Mouse (Mus musculus) heart, embryonic 11.5 days (tissue): Measurements from ENCODE around the gene Fdx1l. TPM values are rescaled to one million over a fixed set of nuclear protein-coding genes. Genes with fewer than 3 reads are reported as not detected.

Experiments
- ATAC-seq: fragments of 200-750 bp; cut with Nextera tagmentation; replicated peaks from 2 replicates; pipeline ENCODE4 v1.8.0; 2017; ENCODE audit warnings: moderate library complexity; ENCODE audit not compliant: insufficient number of reproducible peaks, low FRiP score, low TSS enrichment
- H3K27ac ChIP-seq: fragments of 300-500 bp; sonication (generic); 2 replicates; pipeline ENCODE4 v1.5.1; 2014; ENCODE audit warnings: mild to moderate bottlenecking, low read depth, low read length
- H3K27me3 ChIP-seq: fragments of 300-500 bp; sonication (generic); 2 replicates; pipeline ENCODE4 v1.6.1; 2014; ENCODE audit warnings: mild to moderate bottlenecking, low read length, mixed read lengths; ENCODE audit not compliant: control insufficient read depth, insufficient read depth
- H3K36me3 ChIP-seq: fragments of 300-500 bp; sonication (generic); 2 replicates; pipeline ENCODE4 v1.6.1; 2014; ENCODE audit warnings: mild to moderate bottlenecking, low read length, moderate library complexity, mixed read lengths; ENCODE audit not compliant: control insufficient read depth, insufficient read depth
- H3K4me1 ChIP-seq: fragments of 300-500 bp; sonication (generic); 2 replicates; pipeline ENCODE4 v1.6.1; 2014; ENCODE audit warnings: low read length; ENCODE audit not compliant: control insufficient read depth, insufficient read depth
- H3K4me2 ChIP-seq: fragments of 300-500 bp; sonication (generic); 2 replicates; pipeline ENCODE4 v1.6.1; 2014; ENCODE audit warnings: mild to moderate bottlenecking, moderate library complexity
- H3K4me3 ChIP-seq: fragments of 300-500 bp; sonication (generic); 2 replicates; pipeline ENCODE4 v1.5.1; 2014; ENCODE audit warnings: low read depth, low read length
- H3K9ac ChIP-seq: fragments of 300-500 bp; sonication (generic); 2 replicates; pipeline ENCODE4 v1.6.1; 2014; ENCODE audit warnings: mild to moderate bottlenecking, low read depth, low read length, moderate library complexity
- H3K9me3 ChIP-seq: fragments of 300-500 bp; sonication (generic); replicated peaks from 2 replicates; pipeline ENCODE4 v1.6.1; 2016; ENCODE audit warnings: low read length; ENCODE audit not compliant: control insufficient read depth
- WGBS: fragments of 180-500 bp; shearing (Covaris S2); extraction: QIAGEN DNeasy Blood & Tissue Kit; methylation state at CpG from one replicate; pipeline ENCODE4 v1.1.7; 2014; ENCODE audit not compliant: insufficient replicate concordance; 5-methylcytosine and 5-hydroxymethylcytosine counted together
- polyA plus RNA-seq: library from polyadenylated mRNA; unstranded; fragments of >200 nt; fragmentation: Nextera tagmentation; extraction: Ambion mirVana; gene quantifications from 2 replicates; pipeline ENCODE4 v1.2.1, GENCODE M21; 2014

Gene Fdx1l
- polyA plus RNA-seq, 1 experiment from 2014 or later, result 58.2 TPM

DNA sequence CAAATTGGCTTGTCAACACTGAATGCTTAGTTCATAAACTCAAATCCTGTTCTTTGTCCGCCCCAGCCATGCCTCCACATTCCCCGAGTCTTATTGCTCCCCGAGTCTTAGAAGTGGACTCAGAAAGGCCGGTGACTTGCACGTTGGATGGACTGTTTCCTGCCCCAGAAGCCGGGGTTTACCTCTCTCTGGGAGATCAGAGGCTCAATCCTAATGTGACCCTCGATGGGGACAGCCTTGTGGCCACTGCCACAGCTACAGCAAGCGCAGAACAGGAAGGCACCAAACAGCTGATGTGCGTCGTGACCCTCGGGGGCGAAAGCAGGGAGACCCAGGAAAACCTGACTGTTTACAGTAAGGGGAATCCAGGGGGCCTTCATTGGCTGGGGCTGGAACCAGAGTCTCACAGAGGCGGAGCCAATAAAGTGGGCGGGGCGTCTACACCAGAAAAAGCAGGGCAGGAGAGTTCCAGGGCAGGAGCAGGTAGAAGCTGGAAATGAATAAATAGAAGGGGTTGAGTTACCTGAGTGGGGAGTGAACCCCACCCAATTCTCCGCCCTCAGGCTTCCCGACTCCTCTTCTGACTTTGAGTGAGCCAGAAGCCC lies 38.8 kb downstream of the Fdx1l start:
- WGBS, result 4% methylated on average over 17 of the region's 17 CpGs
- Histone ChIP-seq H3K36me3 (no peaks in the 10 kb centered on the region), H3K9me3 (no peaks in the 10 kb centered on the region), H3K4me1 (peaks cover 48% of the 10 kb centered on the region), H3K27ac (no peak overlapping the region), H3K4me3 (no peak overlapping the region), H3K9ac (no peak overlapping the region), H3K27me3 (peaks cover 79% of the 10 kb centered on the region), H3K4me2 (0 out of 2 replicates have a peak overlapping the region, but pooled peaks have one; percentile 19)
- no peak for ATAC-seq

GRCm38 (mm10) chr9:21033136-21033535 lies 40.3 kb downstream of the Fdx1l start:
- H3K4me1 ChIP-seq, result peaks cover 52% of the 10 kb centered on the region
- H3K4me3 ChIP-seq, result peak overlapping the region; percentile 51
- H3K36me3 ChIP-seq, result no peaks in the 10 kb centered on the region
- peaks cover 79% of the 10 kb centered on the region for H3K27me3 ChIP-seq
- ATAC-seq, result peak; percentile 64
- no peaks in the 10 kb centered on the region for H3K9me3 ChIP-seq
- peak overlapping the region; percentile 67 for H3K9ac ChIP-seq
- no peak overlapping the region for H3K27ac ChIP-seq
- H3K4me2 ChIP-seq, result peak overlapping the region; percentile 94
- 1% methylated on average over 34 of the region's 34 CpGs for WGBS

GRCm38 (mm10) chr9:21032491-21032890 lies 40.9 kb downstream of the Fdx1l start:
- WGBS, result 6% methylated on average over 7 of the region's 7 CpGs

DNA sequence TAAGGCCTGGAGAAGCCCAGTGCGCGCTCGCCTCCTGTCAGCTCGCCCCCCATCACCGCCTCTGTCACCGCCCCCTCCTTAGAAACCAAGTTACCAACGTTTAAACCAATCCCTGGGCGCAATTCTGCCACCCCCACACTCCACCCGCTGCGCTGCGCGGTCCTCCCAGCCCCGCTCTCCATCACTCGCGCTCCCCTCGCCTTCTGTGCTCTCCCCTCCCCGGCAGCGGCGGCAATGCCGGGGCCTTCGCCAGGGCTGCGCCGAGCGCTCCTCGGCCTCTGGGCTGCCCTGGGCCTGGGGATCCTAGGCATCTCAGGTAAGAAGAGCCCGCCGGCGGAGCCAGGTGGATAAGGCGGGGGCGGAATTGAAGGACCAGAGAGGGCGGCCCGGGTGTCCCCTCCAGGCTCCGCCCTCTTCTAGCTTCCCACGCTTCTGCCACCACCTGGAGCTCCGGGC lies 41.5 kb downstream of the Fdx1l start, which contains the start of gene Icam5:
TSS of gene Icam5 (plus strand) at position 178 of the 456 bp plus-strand sequence.
- no peak for ATAC-seq
- no peaks in the 10 kb centered on the region for H3K9me3 ChIP-seq
- under 1% methylated on average over 35 of the region's 35 CpGs for WGBS
- peak within 1 kb of the TSS; percentile 67; the same call in 1 of the 2 replicates for H3K9ac ChIP-seq
- H3K27me3 ChIP-seq, result peaks cover 79% of the 10 kb centered on the region
- H3K4me3 ChIP-seq, result peak within 1 kb of the TSS; percentile 56
- H3K27ac ChIP-seq, result 0 out of 2 replicates have a peak within 1 kb of the TSS, but pooled peaks have one; percentile 22
- H3K4me2 ChIP-seq, result peak within 1 kb of the TSS; percentile 94
- no peaks in the 10 kb centered on the region for H3K36me3 ChIP-seq
- peaks cover 43% of the 10 kb centered on the region for H3K4me1 ChIP-seq

More at GRCm38 (mm10) chr9:21032491-21032890, 40.9 kb downstream of the Fdx1l start:
- Histone ChIP-seq H3K36me3 (no peaks in the 10 kb centered on the region), H3K4me2 (peak overlapping the region; percentile 94), H3K9me3 (no peaks in the 10 kb centered on the region), H3K9ac (no peak overlapping the region; the same call in 1 of the 2 replicates), H3K27ac (no peak overlapping the region), H3K27me3 (peaks cover 79% of the 10 kb centered on the region), H3K4me1 (peaks cover 48% of the 10 kb centered on the region), H3K4me3 (peak overlapping the region; percentile 56; the same call in 1 of the 2 replicates)
- no peak for ATAC-seq

DNA sequence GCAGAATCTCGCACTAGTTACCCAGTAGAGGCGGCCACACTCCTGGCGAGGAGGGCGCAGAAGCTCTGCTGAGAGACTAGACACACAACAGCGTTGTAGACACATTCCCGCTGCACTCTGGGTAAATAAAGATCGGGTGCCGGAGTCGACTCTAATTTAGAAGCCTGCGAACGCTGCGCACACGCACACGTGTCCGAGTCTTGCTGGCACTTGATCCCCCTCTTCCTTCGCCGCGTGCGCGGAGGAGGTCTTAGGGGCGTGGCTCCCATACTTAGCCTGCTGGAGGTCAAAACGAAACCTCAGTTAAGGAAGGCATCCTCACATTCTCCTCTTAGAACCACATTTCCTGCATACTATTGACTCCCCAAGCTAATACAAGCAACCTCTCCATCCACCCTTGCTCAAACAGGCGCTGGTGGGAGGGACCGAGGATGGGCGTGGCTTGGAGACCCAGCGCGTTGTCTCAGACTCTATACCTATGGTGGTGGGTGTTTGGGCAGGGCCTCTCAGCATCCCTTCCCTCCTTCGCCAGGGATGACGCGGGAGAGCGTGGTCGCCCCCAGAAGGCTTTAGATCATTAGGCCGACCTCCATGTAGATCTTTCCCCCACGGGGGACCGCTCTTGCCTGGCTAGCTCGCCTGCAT lies 42.0 kb downstream of the Fdx1l start:
- H3K27ac ChIP-seq, result 0 out of 2 replicates have a peak overlapping the region, but pooled peaks have one; percentile 22
- H3K4me1 ChIP-seq, result peaks cover 37% of the 10 kb centered on the region
- 0 out of 2 replicates have a peak, but pooled peaks have one; percentile 16 for ATAC-seq
- under 1% methylated on average over 36 of the region's 36 CpGs for WGBS
- H3K36me3 ChIP-seq, result no peaks in the 10 kb centered on the region
- 0 out of 2 replicates have a peak overlapping the region, but pooled peaks have one; percentile 10 for H3K9ac ChIP-seq
- H3K4me2 ChIP-seq, result peak overlapping the region; percentile 94
- H3K9me3 ChIP-seq, result no peaks in the 10 kb centered on the region
- peaks cover 79% of the 10 kb centered on the region for H3K27me3 ChIP-seq
- peak overlapping the region; percentile 56 for H3K4me3 ChIP-seq

- WGBS, result under 1% methylated on average over 13 of the region's 13 CpGs
- Histone ChIP-seq H3K4me2 (peak overlapping the region; percentile 94), H3K4me3 (peak overlapping the region; percentile 56), H3K27me3 (peaks cover 76% of the 10 kb centered on the region), H3K27ac (0 out of 2 replicates have a peak overlapping the region, but pooled peaks have one; percentile 22), H3K9ac (0 out of 2 replicates have a peak overlapping the region, but pooled peaks have one; percentile 10), H3K9me3 (no peaks in the 10 kb centered on the region), H3K36me3 (no peaks in the 10 kb centered on the region), H3K4me1 (peaks cover 35% of the 10 kb centered on the region)
- ATAC-seq, result peak; percentile 46; the same call in 1 of the 2 replicates
Observed at GRCm38 (mm10) chr9:21030781-21031250, 42.6 kb downstream of the Fdx1l start.

DNA sequence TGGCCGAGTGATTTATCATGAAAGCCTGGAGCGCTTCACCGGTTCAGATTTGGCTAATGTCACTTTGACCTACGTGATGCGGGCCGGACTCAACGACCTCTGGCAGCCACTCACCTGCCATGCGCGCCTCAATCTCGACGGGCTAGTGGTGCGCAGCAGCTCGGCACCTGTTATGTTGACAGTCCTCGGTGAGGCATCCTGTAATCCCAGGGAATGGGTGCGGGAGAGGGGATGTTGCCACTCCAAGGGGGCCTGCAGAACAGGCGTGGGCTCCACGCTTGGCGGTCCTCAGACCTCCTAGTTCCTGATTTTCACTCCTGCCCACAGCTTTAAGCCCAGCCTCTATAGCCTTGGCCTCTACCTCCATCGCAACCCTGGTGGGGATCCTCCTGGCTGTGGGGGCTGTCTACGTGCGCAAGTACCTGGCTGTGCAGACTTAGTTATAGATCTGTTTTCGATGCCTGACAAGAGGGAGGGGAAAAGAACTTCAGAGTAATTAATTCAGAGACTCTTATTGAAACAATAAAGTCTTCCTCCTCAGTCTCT lies 43.3 kb downstream of the Fdx1l start:
- Histone ChIP-seq H3K4me3 (peak overlapping the region; percentile 56), H3K27me3 (peaks cover 74% of the 10 kb centered on the region), H3K9ac (peak overlapping the region; percentile 71), H3K27ac (peak overlapping the region; percentile 82), H3K9me3 (no peaks in the 10 kb centered on the region), H3K4me1 (peaks cover 35% of the 10 kb centered on the region), H3K36me3 (no peaks in the 10 kb centered on the region), H3K4me2 (peak overlapping the region; percentile 94)
- WGBS, result 21% methylated on average over 22 of the region's 22 CpGs
- ATAC-seq, result no peak

DNA sequence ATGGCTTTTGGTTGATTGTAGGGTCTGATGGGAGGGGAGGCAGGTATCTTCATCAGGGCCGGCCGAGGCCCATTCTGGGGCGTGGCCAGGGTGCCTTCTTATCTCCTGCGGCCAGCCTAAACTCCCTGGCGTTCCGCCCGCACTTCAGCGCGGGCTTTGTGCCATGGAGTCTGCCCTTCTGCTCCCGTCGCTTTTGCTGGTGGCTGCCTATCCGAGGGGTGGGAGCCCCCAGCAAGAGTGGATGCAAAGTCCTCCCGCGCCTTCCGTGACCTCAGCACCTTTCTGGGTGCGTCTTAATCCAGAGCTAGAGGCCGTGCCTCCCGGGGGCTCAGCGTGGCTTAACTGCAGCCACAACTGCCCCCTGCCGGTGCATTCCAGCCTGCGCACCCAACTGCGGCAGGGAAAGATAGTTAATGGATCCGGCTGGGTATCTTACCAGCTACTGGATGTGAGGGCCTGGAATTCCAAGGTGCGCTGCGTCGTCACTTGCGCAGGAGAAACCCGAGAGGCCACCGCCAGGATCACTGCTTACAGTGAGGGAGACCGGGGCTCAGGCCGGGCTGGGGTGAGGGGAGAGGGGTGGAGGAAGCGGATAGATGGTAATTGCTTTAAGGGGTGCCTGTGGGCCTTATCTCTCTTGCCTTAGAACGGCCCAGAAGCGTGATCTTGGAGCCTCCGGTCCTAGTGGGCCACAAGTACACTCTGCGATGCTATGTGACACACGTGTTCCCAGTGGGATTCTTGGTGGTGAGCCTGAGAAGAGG lies 43.9 kb downstream of the Fdx1l start, which contains the start of gene Icam4:
TSS of gene Icam4 (plus strand) at position 83 of the 764 bp plus-strand sequence.
- peak within 1 kb of the TSS; percentile 82 for H3K27ac ChIP-seq
- WGBS, result 1% methylated on average over 37 of the region's 37 CpGs
- peaks cover 68% of the 10 kb centered on the region for H3K27me3 ChIP-seq
- no peaks in the 10 kb centered on the region for H3K36me3 ChIP-seq
- peak within 1 kb of the TSS; percentile 56 for H3K4me3 ChIP-seq
- ATAC-seq, result peak; percentile 78
- H3K4me2 ChIP-seq, result peak within 1 kb of the TSS; percentile 94
- peak within 1 kb of the TSS; percentile 71 for H3K9ac ChIP-seq
- peaks cover 35% of the 10 kb centered on the region for H3K4me1 ChIP-seq
- H3K9me3 ChIP-seq, result no peaks in the 10 kb centered on the region
